Mouse (Mus musculus): ENCODE measurements around the gene Ssc5d.

The Ssc5d gene

DNA sequence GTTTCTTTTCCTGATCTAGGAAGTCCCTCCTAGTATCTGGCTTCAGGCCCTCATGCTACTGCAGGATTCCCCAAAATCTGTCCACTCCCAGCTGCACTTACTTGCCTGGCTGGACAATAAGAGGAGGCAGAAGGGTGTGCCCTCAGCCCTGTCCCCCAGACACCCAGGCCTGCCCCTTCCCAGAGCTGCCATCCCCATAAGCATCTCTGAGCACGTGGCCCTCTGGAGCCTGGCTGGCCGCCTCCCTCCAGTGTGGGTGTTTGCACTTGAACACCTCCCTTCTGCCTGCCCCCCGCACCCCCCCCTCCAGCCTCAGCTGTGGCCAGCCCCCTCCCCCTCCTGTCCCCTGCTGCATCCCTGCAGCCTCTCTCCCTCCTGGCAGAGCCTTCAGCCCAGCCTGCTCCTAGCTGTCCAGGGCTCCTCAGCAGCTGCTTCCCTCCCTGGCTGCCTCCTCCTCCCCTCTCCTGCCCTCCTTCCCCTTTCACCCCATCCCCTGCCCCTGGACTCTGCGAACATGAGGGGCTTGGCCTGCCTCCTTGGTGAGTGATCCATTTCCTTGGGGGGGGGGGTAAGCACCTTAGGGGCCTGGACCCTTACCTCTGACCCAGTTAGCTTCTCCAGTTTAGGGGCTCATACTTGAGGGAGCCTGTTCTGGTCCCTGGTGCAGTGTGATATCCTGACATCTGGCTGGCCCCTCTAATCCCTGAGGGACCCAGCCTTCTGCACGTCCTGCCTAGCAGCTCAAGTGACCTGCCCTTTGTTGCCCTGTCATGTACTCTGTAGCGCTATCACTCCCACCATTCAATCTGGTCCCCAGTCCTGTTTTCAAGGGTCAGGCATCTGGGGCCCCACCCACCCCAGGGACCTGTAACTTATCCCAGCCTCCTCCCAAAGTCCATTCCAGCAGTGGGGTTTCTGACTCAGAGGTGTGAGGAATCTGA, at the start of gene Ssc5d:
Ssc5d (plus strand) TSS at position 345 of the 941 bp plus-strand sequence.
- DNase-seq: peak; percentile 63 to 88

DNA sequence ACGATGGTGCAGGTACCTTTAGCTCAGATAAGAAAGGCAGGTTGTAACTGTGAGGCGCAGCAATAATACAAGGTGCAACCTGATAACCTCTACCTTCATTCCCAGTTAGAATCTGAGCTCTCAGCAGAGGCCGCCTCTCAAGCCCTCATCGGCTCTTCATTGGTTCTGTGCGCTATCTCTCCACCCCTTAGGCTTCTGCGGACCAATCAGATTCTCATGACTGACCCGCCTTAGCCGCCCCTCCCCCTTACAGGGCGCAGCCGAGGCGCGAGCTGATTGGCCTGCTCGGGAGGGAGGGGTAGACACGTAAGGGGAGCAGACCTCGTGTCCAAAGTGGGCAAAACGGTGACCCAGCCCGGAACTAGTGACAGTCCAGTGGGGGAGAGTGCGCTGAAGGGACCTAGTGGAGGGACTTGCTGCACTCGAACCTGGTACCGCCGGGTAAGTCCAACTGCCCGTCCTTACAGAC, 48.8 kb upstream of the Ssc5d start, which contains the start of gene Isoc2a:
Isoc2a (plus strand) TSS at position 401 of the 469 bp plus-strand sequence.
- DNase-seq: peak; percentile 91 to 94

DNA sequence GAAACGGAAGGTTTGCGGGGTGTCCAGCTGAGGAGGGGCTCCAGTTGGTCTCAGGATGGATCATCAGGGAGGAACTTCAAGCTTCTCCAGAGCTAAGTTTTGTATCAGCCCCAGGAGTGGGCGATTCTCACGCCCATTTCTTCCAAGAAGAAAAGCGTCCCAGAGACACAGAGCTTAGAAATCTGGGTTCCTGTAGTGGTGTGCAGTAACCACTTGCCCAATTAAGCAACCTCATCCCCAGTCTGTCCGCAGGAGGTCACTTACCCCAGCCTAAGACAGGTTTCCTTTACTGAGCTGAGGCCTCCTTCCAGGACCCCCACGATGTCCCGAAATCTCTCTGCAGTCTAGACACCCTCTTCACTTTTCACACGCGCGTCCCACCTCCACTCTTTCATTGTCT, 48.4 kb upstream of the Ssc5d start:
- no peak for DNase-seq

- peak; percentile 21 to 38 for DNase-seq
Observed at GRCm38 (mm10) chr7:4878186-4878585, 47.4 kb upstream of the Ssc5d start.

- peak in 1 of 2 experiments; percentile 4 for DNase-seq
Observed at GRCm38 (mm10) chr7:4879036-4879435, 46.5 kb upstream of the Ssc5d start.

DNA sequence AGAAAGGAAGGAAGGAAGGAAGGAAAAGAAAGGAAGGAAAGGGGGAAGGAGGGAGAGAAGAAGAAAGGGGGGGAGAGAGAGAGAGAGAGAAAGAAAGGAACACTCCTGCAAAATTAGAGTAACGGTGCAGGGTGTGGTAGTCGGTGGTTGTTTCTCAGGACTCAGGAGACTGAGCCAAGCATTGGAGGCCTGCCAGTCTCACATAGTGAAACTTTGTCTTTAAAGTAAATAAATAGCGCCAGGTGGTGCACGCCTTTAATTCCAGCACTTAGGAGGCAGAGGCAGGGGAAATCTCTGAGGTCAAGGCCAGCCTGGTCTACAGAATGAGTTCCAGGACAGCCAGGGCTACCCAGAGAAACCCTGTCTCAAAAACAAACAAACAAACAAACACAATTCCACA, 38.9 kb upstream of the Ssc5d start:
- DNase-seq: no peak

DNA sequence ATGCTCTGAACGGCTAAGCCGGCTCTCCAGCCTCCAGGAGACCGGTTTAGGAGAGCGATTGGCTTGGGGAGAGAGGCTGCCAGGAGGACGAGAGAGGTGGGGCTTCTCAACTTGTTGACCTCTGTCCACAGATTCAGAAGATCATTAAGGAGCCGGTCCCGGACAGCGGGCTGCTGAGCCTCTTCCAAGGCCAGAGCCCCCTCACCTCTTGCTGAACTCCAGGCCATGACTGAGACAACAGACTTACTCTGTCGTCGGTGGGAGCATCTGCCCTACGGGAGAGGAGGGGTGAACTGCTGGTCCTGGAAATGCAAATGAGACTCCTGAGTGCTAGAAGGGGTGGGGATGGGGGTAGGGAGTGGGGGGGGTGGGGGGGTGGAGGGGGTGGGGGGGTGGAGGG, 30.4 kb upstream of the Ssc5d start:
- DNase-seq: no peak

- DNase-seq: peak in 1 of 2 experiments; percentile 22
Observed at GRCm38 (mm10) chr7:4898851-4899648, 26.5 kb upstream of the Ssc5d start.

DNA sequence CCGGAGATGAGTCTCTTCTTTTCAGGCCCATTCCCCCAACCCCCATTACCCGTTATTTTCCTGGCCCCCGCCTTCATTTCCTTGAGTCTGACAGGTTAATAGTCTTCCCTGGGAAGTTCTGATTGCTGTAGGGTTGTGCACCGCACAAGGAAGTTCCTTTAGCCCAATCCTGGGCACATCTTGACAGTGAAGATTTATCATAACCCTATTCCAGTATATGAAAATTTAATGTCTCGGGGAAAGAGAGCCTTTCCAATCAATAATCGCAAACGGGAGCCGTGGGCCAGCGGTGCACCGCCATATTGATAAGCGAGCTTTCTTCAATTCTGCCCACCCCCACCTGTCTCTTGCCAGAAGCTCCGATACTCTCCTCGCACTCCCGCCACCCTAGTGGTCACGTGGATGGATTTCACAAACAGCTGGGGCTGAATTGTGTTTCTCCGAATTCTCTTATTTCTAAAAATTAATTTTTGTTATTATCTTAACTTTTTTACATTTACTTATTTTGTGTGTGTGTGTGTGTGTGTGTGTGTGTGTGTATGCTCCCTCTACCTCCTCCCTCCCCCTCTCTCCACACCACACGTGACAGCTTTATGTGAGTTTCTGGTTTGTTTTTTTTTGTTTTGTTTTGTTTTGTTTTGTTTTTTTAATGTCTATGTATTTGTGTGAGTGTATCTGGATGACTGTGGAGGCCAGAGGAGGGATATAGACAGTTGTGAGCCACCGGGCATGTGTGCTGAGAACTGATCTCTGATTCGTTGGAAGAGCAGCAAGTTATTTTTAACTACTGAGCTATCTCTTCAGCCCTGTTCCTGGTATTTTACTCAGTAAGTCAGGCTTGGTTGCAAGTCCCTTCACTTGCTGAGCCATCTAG, 25.7 kb upstream of the Ssc5d start:
- DNase-seq: peak in 1 of 2 experiments; percentile 21

DNA sequence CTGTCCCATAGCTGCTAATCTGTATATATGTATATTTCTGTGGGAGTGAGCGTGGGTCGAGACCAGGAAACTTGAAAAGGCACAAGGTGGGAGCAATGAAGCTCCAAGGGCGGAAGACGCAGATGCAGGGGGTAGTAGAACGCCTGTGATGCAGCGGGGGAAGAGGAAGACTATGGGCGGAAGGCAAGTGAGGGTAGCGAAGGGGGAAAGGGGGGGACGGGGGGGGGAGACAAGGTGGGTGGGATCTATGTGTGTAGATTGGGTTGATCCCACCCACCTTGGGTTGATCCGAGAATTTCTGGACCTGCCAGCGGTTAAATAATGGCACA, 25.1 kb upstream of the Ssc5d start:
- peak in 1 of 2 experiments; percentile 1 for DNase-seq

DNA sequence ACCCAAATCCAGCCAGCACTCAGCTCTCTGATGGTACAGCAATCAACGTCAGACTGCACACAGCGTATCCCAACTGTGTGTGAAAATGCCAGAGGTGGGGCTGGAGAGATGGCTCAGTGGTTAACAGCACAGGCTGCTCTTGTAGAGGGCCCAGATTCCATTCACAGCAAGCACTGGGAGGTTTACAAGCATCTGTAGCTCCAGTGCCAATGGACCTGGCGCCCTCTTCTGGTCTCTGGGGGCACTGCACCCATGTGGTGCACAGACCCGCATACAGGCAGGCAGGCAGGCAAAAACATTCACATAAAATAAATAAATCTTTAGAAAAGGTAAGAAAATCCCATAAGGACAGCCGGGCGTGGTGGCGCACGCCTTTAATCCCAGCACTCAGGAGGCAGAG, 24.4 kb upstream of the Ssc5d start:
- DNase-seq: peak in 1 of 2 experiments; percentile 38

DNA sequence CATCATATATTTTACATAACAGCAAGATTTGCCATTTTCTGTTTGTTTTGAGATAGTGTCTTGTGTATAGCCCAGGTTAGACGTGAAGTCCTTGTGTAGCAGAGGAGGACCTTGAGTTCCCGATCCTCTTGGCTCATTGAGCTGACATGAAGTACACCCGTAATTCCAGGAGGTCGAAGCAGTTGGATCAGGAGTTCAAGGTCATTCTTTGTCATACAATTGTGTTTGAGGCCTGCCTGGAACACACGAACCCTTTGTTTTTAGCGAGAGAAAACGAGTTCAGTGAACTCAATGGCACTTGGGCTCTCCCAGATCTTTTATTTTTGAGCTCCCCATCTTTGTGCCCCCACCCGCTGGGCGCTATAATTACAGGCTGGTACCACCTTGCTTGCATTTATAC, 23.2 kb upstream of the Ssc5d start:
- peak in 1 of 2 experiments; percentile 8 for DNase-seq

DNA sequence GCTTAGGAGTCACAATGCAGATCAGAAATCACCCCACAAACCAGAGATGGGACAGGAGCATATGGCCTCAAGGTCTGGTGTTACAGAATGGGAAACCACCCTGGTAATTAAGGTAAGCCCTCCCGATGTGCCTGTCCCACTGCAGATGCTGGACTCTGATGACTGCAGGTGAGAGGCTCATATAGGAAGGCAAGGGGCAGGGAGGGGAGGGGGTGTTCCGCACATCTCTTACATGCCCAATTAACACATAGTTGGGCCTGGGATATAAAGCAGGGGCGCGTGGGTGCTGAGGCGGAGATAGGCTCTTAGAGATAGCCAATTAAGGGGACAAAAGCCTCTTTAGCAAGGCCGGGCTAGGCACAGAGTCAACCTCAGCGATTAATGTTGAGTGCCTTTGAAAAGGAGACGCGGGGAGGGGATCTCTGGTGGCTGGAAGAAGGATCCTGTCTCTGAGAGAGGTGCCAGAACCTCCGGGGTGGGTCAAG, 19.1 kb upstream of the Ssc5d start, which contains the start of gene Gm36210:
Gm36210 (minus strand) TSS at position 51 of the 485 bp plus-strand sequence.
- DNase-seq: no peak

GRCm38 (mm10) chr7:4911561-4911960, 14.0 kb upstream of the Ssc5d start:
- peak; percentile 59 to 71 for DNase-seq

DNA sequence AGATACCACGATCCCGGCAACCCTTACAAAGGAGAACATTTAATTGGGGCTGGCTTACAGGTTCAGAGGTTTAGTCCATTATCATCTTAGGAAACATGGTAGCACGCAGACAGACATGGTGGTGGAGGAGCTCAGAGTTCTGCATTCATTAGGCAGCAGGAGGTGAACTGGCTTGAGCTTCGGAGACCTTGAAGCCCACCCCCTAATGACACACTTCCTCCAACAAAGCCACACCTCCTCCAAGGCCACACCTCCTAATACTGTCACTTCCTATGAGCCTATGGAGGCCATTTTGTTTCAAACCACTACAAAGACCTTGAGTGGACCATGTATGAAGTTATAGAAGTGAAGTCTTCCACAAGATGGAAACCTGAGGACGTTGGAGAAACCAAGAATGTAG, 13.3 kb upstream of the Ssc5d start:
- no peak for DNase-seq

DNA sequence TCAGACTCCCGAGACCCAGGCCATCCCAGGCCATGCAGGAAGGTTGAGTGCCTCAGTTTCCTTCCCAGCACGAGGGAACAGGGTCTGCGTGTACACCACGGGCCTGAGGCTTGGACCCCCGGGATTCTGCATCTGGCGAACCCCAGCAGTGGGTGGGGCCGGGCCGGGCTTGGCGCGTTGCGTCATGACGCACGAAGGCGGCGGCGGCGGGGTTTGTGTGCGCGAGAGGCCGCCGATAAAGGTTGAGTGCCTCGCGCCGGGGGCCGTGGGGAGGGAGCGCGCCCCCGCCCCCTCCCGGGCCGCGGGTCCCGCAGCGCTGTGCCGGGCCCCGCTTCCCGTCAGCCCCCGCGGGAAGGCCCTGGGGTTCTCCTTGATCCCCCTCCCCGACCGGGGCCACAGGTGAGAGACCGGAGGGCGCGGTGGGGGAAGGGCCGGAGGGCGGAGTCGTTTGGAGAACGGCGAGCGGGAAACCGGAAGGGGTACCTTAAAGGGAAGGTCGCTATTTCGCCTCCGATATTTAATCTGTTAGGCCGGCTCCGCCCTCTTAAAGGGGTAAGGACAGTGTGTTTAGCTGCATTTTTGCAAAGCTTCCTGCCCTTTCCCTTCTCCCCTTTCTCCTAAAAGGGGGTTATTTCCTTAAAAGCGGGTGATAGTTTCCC, 10.4 kb upstream of the Ssc5d start, which contains the start of gene Zfp628:
Zfp628 (plus strand) TSS at position 211 of the 659 bp plus-strand sequence.
- peak; percentile 95 for DNase-seq

GRCm38 (mm10) chr7:4915669-4916416, 9.7 kb upstream of the Ssc5d start:
- DNase-seq: peak in 1 of 2 experiments; percentile 47

DNA sequence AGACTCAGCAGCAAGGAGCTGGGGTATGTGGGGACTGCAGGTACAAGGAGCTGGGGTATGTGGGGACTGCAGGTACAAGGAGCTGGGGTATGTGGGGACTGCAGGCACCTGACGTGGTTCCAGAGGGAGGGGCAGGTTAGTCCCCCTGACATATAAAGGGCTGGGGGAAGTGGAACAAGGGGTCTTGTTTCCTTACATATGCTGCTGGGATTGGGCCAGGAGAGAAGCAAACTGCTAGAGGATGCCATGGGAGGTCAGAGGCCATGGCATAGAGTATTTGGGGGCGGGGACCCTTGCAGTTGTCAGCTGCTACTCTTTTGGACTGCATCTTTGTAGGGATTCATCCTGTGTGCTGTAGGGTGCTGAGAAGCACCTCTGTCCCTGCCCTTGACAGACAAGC, 8.1 kb upstream of the Ssc5d start:
- no peak for DNase-seq

DNA sequence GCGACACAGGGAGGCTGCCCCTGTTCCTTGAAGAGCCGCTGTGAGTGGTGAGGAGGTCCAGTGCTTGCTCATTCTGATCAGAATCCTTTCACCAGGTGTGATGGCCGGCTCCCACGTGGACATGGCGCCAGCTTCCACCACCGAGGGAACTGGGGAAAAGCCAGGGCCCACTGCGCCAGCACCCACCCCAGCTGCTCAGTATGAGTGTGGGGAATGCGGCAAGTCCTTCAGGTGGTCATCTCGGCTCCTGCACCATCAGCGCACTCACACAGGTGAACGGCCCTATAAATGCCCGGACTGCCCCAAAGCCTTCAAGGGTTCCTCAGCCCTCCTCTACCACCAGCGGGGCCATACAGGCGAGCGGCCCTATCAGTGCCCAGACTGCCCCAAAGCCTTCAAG, 6.9 kb upstream of the Ssc5d start:
- no peak for DNase-seq

- DNase-seq: no peak
Observed at GRCm38 (mm10) chr7:4919096-4919495, 6.5 kb upstream of the Ssc5d start.

- DNase-seq: no peak
Observed at GRCm38 (mm10) chr7:4919971-4920370, 5.6 kb upstream of the Ssc5d start.
